Mouse (Mus musculus) liver, postnatal 0 days (tissue): Measurements from ENCODE around the gene Twnk. TPM values are rescaled to one million over a fixed set of nuclear protein-coding genes. Genes with fewer than 3 reads are reported as not detected.

Experiments
- ATAC-seq: fragments of 200-750 bp; cut with Nextera tagmentation; 2 replicates; pipeline ENCODE4 v1.8.0; 2017; ENCODE audit warnings: mild to moderate bottlenecking, moderate library complexity
- DNase-seq: peaks from one replicate; pipeline ENCODE4 v3.0.0-alpha.2; 2016
- H3K27ac ChIP-seq: fragments of 300-500 bp; sonication (generic); 2 replicates; pipeline ENCODE4 v1.5.1; 2014; ENCODE audit warnings: antibody characterized with exemption, moderate library complexity, mild to moderate bottlenecking, low read depth
- H3K27me3 ChIP-seq: fragments of 300-500 bp; sonication (generic); 2 replicates; pipeline ENCODE4 v1.6.1; 2014; ENCODE audit warnings: low read length, control low read depth, mixed read lengths; ENCODE audit not compliant: insufficient read depth
- H3K36me3 ChIP-seq: fragments of 300-500 bp; sonication (generic); replicated peaks from 2 replicates; pipeline ENCODE4 v1.6.1; 2014; ENCODE audit warnings: mild to moderate bottlenecking, control low read depth, low read length, moderate library complexity, mixed read lengths; ENCODE audit not compliant: insufficient read depth
- H3K4me1 ChIP-seq: fragments of 300-500 bp; sonication (generic); 2 replicates; pipeline ENCODE4 v1.6.1; 2014; ENCODE audit warnings: antibody characterized with exemption, mild to moderate bottlenecking, control low read depth; ENCODE audit not compliant: insufficient read depth
- H3K4me2 ChIP-seq: fragments of 300-500 bp; sonication (generic); 2 replicates; pipeline ENCODE4 v1.6.1; 2014; ENCODE audit warnings: low read depth, mild to moderate bottlenecking, low read length, moderate library complexity, mixed read lengths
- H3K4me3 ChIP-seq: fragments of 300-500 bp; sonication (generic); 2 replicates; pipeline ENCODE4 v1.5.1; 2014; ENCODE audit warnings: low read depth, low read length
- H3K9ac ChIP-seq: fragments of 300-500 bp; sonication (generic); replicated peaks from 2 replicates; pipeline ENCODE4 v1.6.1; 2014; ENCODE audit warnings: mild to moderate bottlenecking, moderate library complexity
- H3K9me3 ChIP-seq: fragments of 300-500 bp; sonication (generic); 2 replicates; pipeline ENCODE4 v1.6.1; 2016; ENCODE audit warnings: mild to moderate bottlenecking, control low read depth, low read length, mixed read lengths
- CTCF ChIP-seq: sonication (generic); IDR thresholded peaks from 2 replicates; pipeline ENCODE4 v1.5.1; 2016; ENCODE audit warnings: antibody characterized with exemption, low read depth
- EP300 ChIP-seq: IDR thresholded peaks from 2 replicates; pipeline ENCODE4 v1.6.1; 2016; ENCODE audit warnings: antibody characterized with exemption, low read depth, mild to moderate bottlenecking
- WGBS: fragments of 180-500 bp; shearing (Covaris S2); extraction: QIAGEN DNeasy Blood & Tissue Kit; methylation state at CpG from one replicate; pipeline ENCODE4 v1.1.7; 2014; ENCODE audit not compliant: insufficient replicate concordance; 5-methylcytosine and 5-hydroxymethylcytosine counted together
- polyA plus RNA-seq: library from polyadenylated mRNA; unstranded; fragments of >200 nt; fragmentation: Nextera tagmentation; extraction: Ambion mirVana; gene quantifications from 2 replicates; pipeline ENCODE4 v1.2.1, GENCODE M21; 2015

Gene Twnk
- polyA plus RNA-seq, 1 experiment from 2014 or later: 10.6 TPM

- peak overlapping the region; percentile 59 for H3K4me3 ChIP-seq
- TF ChIP-seq CTCF: no peak
- TF ChIP-seq EP300: no peak
- no peaks in the 10 kb centered on the region; the same call in 1 of the 2 replicates for H3K36me3 ChIP-seq
- WGBS: 3% methylated on average over 22 of the region's 48 CpGs
- peak overlapping the region; percentile 72 for H3K9ac ChIP-seq
- peak; percentile 54 for ATAC-seq
- H3K27me3 ChIP-seq: no peaks in the 10 kb centered on the region
- peaks cover 36% of the 10 kb centered on the region for H3K4me1 ChIP-seq
- peak overlapping the region; percentile 91 for H3K4me2 ChIP-seq
- no peaks in the 10 kb centered on the region for H3K9me3 ChIP-seq
- peak overlapping the region; percentile 87 for H3K27ac ChIP-seq
- peak; percentile 79 for DNase-seq
Observed at GRCm38 (mm10) chr19:45017909-45018308, 12.4 kb downstream of the Twnk start.

- H3K4me2 ChIP-seq: peak overlapping the region; percentile 91
- WGBS: 10% methylated on average over 11 of the region's 13 CpGs
- DNase-seq (peak; percentile 22), ATAC-seq (no peak)
- no peaks in the 10 kb centered on the region for H3K9me3 ChIP-seq
- H3K36me3 ChIP-seq: no peaks in the 10 kb centered on the region; the same call in 1 of the 2 replicates
- H3K4me1 ChIP-seq: peaks cover 36% of the 10 kb centered on the region
- H3K9ac ChIP-seq: peak overlapping the region; percentile 72
- peak overlapping the region; percentile 87 for H3K27ac ChIP-seq
- no peaks in the 10 kb centered on the region for H3K27me3 ChIP-seq
- TF ChIP-seq CTCF (no peak), EP300 (no peak)
- peak overlapping the region; percentile 59 for H3K4me3 ChIP-seq
Observed at GRCm38 (mm10) chr19:45018351-45018831, 12.9 kb downstream of the Twnk start.

- no peak overlapping the region for H3K4me3 ChIP-seq
- peaks cover 19% of the 10 kb centered on the region for H3K4me1 ChIP-seq
- 62% methylated on average over 6 of the region's 6 CpGs for WGBS
- no peaks in the 10 kb centered on the region for H3K27me3 ChIP-seq
- peak; percentile 17 for DNase-seq
- no peak overlapping the region for H3K9ac ChIP-seq
- ATAC-seq: no peak
- TF ChIP-seq CTCF (no peak), EP300 (no peak)
- H3K4me2 ChIP-seq: 0 out of 2 replicates have a peak overlapping the region, but pooled peaks have one; percentile 15
- H3K27ac ChIP-seq: no peak overlapping the region
- no peaks in the 10 kb centered on the region for H3K9me3 ChIP-seq
- H3K36me3 ChIP-seq: peaks cover 4% of the 10 kb centered on the region; the same call in 1 of the 2 replicates
Observed at GRCm38 (mm10) chr19:45020348-45020747, 14.9 kb downstream of the Twnk start.

- peaks cover 9% of the 10 kb centered on the region for H3K4me1 ChIP-seq
- ATAC-seq (no peak), DNase-seq (no peak)
- H3K9ac ChIP-seq: no peak overlapping the region
- no peak overlapping the region for H3K27ac ChIP-seq
- WGBS: 87% methylated on average over 15 of the region's 15 CpGs
- TF ChIP-seq CTCF (no peak), EP300 (no peak)
- no peak overlapping the region for H3K4me3 ChIP-seq
- no peak overlapping the region for H3K4me2 ChIP-seq
- H3K9me3 ChIP-seq: no peaks in the 10 kb centered on the region
- H3K27me3 ChIP-seq: no peaks in the 10 kb centered on the region
- H3K36me3 ChIP-seq: peaks cover 8% of the 10 kb centered on the region; the same call in 1 of the 2 replicates
Observed at GRCm38 (mm10) chr19:45021362-45021761, 15.9 kb downstream of the Twnk start.

- Histone ChIP-seq H3K36me3 (peaks cover 8% of the 10 kb centered on the region; the same call in 1 of the 2 replicates), H3K27me3 (no peaks in the 10 kb centered on the region), H3K27ac (no peak overlapping the region), H3K4me1 (no peaks in the 10 kb centered on the region), H3K4me2 (no peak overlapping the region), H3K4me3 (no peak overlapping the region), H3K9ac (no peak overlapping the region), H3K9me3 (no peaks in the 10 kb centered on the region)
- DNase-seq: no peak
- ATAC-seq: no peak
- 82% methylated on average over 11 of the region's 11 CpGs for WGBS
- TF ChIP-seq CTCF (no peak), EP300 (no peak)
Observed at GRCm38 (mm10) chr19:45023993-45024392, 18.5 kb downstream of the Twnk start.

- TF ChIP-seq CTCF (no peak), EP300 (no peak)
- WGBS: 91% methylated on average over 20 of the region's 20 CpGs
Observed at GRCm38 (mm10) chr19:45024775-45025174, 19.3 kb downstream of the Twnk start.

More at GRCm38 (mm10) chr19:45024775-45025174, 19.3 kb downstream of the Twnk start:
- Histone ChIP-seq H3K27ac (no peak overlapping the region), H3K9me3 (no peaks in the 10 kb centered on the region), H3K4me2 (no peak overlapping the region), H3K27me3 (no peaks in the 10 kb centered on the region), H3K9ac (no peak overlapping the region), H3K4me1 (no peaks in the 10 kb centered on the region), H3K36me3 (peaks cover 8% of the 10 kb centered on the region; the same call in 1 of the 2 replicates), H3K4me3 (no peak overlapping the region)
- ATAC-seq: no peak
- DNase-seq: no peak
